Mouse (Mus musculus): ENCODE measurements at regions not wholly inside any gene's neighbourhood (a gene's known extent, or its start where the extent isn't known, plus 50 kb on each side); places are given as distances from the start of the nearest gene placed in this dataset.
A peak's percentile ranks its signal among the peaks of the same experiment; 100 is the strongest.

DNA sequence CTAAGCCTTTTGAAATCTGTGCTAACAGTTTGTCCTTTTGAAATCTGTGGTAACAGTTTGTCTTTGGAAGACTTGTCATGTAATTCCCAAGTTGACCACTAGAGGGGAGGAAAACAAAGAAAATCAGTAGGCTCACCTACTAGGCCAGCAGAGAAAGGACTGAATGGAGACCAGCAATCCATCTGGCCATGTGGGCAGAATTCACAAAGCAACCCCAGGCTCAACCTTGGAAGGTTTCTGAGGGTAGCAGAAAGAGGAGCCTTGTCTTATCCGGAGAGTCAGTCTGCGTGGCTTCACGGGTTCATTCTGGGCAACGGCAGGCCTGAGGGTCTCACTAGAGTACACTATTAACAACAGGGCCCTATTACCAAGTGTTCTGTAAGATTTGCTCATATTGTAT is 319.2 kb upstream of the Sphkap start:
- peak; percentile 14 to 33 for DNase-seq

- DNase-seq, result no peak
Observed at GRCm38 (mm10) chr1:83723096-83723495, 315.1 kb upstream of the Sphkap start.

GRCm38 (mm10) chr1:83720166-83720565 is 312.2 kb upstream of the Sphkap start:
- no peak for DNase-seq

GRCm38 (mm10) chr1:83717056-83717455 is 309.1 kb upstream of the Sphkap start:
- DNase-seq, result peak; percentile 48 to 77

GRCm38 (mm10) chr1:83701696-83702404 is 293.9 kb upstream of the Sphkap start:
- DNase-seq, result no peak

DNA sequence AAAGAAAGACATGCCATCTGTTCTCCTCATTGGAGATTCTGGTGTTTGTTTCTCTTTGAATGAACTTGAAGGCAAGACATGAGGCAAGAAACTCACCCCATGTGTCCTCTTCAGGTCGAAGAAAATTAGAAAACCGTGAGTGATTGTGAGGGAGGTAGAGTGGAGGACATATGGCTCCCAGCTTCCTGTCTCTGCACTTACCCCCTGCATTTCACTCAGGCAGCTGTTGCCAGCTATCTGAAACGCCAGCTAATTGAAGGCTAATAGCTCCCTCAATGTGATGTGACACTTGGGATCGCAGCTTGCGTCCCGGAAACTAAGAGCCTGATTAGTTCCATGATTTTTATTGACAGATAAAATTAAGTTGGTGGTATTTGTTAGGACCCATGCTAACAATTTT is 289.4 kb upstream of the Sphkap start:
- no peak for DNase-seq

DNA sequence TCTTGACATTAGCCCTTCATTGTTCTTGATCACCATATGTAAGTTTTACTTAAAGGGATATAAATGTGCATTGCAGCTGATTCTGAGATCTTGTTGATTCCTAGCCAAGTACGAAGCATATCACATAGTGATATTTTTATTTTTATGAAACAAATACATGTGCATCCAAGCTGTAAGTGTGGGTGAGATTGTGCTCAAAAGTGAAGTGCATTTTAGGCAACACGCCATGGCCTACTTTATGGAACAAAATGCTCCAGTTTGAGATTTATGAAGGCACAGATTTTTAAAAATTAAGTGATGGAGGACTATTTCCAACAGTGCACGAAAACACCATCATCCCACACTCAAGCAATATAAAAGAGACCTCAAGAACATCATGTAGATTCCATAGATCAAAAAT is 277.2 kb upstream of the Sphkap start:
- DNase-seq, result no peak

DNA sequence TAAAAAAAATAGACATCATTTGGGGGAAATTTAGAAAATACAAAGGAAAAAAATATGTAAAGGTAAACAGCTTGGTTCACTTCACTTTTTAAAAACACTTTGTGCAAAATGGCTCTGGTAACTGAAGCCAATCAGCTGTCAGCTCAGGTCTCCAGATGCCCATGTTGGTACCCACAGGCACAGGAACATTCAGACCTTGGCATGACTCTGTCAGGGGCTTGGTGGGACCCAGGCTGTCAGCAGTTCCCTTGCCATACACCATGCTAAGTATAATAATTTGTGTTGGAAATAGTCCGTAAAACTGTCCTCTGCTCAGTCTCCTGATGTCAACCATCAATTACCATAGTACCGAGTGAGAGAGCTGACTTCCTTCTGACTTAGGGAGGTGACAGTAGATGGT is 257.3 kb upstream of the Sphkap start:
- no peak for DNase-seq

- no peak for DNase-seq
Observed at GRCm38 (mm10) chr1:83661808-83662802, 254.1 kb upstream of the Sphkap start.

- DNase-seq, result no peak
Observed at GRCm38 (mm10) chr1:83653661-83654060, 245.7 kb upstream of the Sphkap start.

- DNase-seq, result no peak
Observed at GRCm38 (mm10) chr1:83645606-83646005, 237.6 kb upstream of the Sphkap start.

GRCm38 (mm10) chr1:83642656-83643055 is 234.7 kb upstream of the Sphkap start:
- DNase-seq, result peak; percentile 13 to 40

DNA sequence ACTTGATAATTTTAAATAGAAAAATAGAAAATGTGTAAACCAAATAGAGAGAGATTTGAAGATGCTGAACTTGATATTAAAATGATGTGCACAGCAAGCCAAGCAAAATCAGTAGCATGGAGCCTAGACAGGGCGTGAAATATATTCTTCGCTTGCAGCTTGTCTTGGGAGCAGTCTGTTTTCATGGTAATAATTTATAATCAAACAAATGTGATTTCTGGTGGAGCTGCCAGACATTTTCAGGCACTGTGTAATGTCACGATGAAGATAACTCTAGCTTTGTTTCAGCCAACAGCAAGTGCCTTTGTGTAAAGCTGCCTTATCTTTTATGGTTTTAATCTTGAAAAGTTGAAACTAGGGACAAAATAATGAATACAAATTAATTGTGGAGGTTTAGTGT is 228.1 kb upstream of the Sphkap start:
- no peak for DNase-seq

- peak; percentile 36 to 51 for DNase-seq
Observed at GRCm38 (mm10) chr1:83631798-83632197, 223.8 kb upstream of the Sphkap start.

DNA sequence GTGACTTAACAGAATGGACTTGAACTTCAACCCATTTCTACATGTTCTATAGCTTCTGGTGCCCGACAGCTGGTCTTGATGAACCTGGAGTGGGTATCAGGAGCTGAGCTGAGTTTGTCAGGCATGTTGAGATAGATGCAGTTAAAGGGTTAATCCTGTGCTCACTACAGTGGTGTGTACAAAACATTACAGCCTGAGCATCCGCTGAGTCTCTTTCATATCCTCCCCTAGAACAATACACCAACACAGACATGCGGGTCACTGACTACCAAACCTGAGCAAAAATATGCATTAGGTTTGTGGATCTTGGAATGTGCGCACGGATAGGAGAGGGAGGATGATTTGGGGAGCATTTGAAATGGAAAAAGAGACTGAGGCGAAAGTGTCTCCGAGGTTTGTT is 223.4 kb upstream of the Sphkap start:
- no peak for DNase-seq

DNA sequence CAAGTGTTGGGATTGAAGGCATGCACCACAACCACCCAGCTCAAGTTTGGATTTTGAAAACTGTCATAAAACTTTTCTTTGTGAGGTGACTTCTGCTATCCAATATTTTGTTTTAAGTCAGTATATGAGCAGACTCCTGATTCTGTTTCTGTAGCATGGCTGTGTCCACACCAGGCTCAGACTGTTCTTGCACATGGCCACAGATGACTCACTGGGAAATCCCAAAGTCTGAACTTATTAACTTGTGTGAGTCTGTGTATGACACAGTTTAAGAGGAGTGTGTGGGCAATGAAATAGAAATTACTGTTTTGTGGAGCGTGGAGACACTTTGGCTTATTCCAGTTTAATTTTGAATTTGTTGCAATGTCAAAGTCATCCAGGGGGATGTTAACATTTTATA is 179.3 kb upstream of the Sphkap start:
- no peak for DNase-seq

- DNase-seq, result no peak
Observed at GRCm38 (mm10) chr1:83583041-83583440, 175.0 kb upstream of the Sphkap start.

DNA sequence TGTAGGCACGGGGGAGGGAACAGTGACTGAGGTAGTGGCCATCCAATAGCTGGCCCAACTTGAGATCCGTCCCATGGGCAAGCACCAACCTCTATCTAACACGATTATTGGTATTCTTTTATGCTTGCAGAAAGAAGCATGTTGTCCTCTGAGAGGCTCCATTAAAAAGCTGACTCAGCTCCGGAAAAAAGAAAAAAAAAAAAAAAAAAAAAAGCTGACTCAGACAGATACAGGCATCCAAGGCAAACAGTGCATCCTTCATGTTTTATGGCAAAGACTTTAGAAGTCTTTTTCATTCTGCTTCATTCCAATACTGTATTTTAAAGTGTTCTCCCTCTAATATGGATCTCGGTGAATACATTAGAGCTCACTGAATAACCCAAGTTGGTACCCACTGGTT is 162.0 kb upstream of the Sphkap start:
- no peak for DNase-seq

DNA sequence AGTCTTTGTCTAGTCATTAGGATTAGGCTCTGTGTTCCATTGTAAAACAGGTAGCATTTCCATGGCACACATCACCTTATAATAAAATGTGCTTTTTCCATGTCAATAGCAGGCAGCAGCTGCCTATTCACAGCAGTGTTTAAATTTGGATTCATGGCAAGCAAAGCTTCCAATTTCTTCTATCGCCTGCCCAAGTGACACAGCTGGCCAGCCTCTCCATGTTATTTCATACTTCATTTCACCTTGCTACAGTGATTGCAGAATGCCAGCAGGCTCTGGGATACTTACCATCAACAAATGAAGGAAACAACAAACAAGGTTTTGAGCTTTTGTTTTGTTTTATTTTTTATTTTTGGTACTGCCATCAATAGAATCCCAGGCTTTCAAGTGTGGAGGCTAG is 160.7 kb upstream of the Sphkap start:
- DNase-seq, result no peak

- DNase-seq, result peak in 1 of 2 experiments; percentile 21
Observed at GRCm38 (mm10) chr1:83551617-83552016, 143.6 kb upstream of the Sphkap start.

DNA sequence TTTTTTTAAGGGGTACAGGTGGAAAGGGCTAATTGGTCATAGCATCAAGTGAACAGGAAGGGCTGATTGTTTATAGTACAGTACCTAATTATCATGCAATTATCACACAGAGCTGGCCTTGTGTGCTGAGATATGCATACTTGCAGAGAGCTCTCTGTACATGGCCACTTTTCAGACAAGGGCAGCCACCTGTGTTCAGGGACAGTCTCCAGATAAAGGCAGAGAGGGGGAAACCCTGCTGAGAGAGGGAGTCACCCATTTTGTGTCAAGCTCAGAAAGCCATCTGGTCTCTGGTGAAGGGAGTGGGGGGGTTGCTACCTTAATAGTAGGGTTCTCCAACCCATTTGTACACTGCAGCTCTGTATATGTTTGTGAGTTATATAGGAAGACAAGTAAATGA is 127.5 kb upstream of the Sphkap start:
- peak; percentile 28 to 52 for DNase-seq

- DNase-seq, result no peak
Observed at GRCm38 (mm10) chr1:83527803-83528202, 119.8 kb upstream of the Sphkap start.

GRCm38 (mm10) chr1:83509356-83509755 is 101.4 kb upstream of the Sphkap start:
- DNase-seq, result no peak

DNA sequence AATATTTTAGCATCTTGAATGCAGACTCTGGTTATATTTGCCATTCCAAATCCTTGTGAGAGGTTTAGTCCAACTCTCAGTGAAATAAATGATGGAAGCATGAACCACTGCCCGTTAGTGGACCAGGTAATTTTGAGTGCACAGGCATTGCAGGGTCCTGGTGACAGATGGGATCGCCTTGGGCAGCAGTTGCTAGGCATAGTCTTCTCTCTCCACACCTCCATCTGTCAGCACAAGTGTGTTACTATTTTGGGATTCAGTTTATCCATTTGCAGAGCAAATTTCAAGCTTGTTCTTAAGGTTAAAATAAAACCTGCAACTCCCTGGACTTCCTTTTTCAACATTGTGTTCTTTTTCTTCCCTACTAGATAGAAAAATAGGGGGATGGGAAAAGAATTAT is 97.4 kb upstream of the Sphkap start:
- DNase-seq, result peak; percentile 87 to 90
